Mouse (Mus musculus) kidney, adult 18-20 months (tissue): ENCODE data around the gene Mtmr11.
"Not testable (repeated sequence)": the region's sequence is repeated elsewhere in the genome, so short reads cannot be mapped to it uniquely, and the experiment has no call there.

Experiments used
- DNase-seq: peaks from one replicate; pipeline ENCODE4 v3.0.0; 2021

Gene Mtmr11

DNA sequence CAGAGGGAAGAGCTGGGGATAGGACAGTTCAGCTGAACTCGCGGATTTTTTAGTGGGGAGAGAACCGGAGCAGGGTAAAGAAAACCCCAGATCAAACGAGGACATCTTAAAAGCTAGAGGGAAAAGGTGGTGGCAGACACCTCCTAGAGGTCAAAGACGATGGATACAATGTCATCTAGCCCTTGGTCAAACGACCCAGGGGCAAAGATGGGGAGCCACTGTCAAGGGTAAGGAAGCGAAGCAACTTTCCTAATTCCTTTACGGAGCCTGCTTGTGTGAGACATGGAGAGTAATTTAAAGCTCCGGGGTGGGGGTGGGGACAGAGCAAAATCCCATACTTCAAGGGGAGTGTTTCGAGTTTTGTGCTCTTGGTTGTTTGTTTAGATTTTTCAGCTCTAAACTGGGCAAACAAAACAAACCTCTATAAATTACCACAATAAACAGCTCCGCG, 57.4 kb downstream of the Mtmr11 start:
- peak; percentile 58 for DNase-seq

GRCm38 (mm10) chr3:96219661-96220130, 57.9 kb downstream of the Mtmr11 start, which contains the start of the genes Bola1 and Hist2h2ab:
Gene Bola1 (minus strand): TSS chr3:96219709.
Gene Hist2h2ab (plus strand): TSS chr3:96219865.
- DNase-seq = peak; percentile 86

GRCm38 (mm10) chr3:96220131-96220764, 58.4 kb downstream of the Mtmr11 start:
- DNase-seq = not testable (repeated sequence)

- DNase-seq = peak; percentile 91
Measured at GRCm38 (mm10) chr3:96220765-96221639, 59.2 kb downstream of the Mtmr11 start, which contains the start of the genes Hist2h2ac and Hist2h2be. Gene Hist2h2ac (minus strand): TSS chr3:96220880. Gene Hist2h2be (plus strand): TSS chr3:96221119.
